Mouse (Mus musculus) heart, postnatal 14 days (tissue): ENCODE data around the gene Capn2. TPM values are rescaled to one million over a fixed set of nuclear protein-coding genes. Genes with fewer than 3 reads are reported as not detected.
A peak's percentile ranks its signal among the peaks of the same experiment; 100 is the strongest.

Experiments used
- DNase-seq, 2 experiments: peaks; one replicate each; pipeline ENCODE4 v3.0.0; 2021 to 2022
- intact Hi-C: fragments of 180-260 bp; cut with DNase I; formaldehyde crosslinking; loops from one replicate; pipeline ENCODE4 v1.15.1; 2025
- total RNA-seq, 2 experiments: library from RNA; stranded (reverse); gene quantifications; 2 replicates each; pipeline ENCODE4 v1.2.3; 2021

The Capn2 gene
- total RNA-seq, 2 experiments from 2014 or later: 69.8 to 72.5 TPM

- no peak for DNase-seq
- intact Hi-C loops: no loop called here
These were observed 36.3 kb downstream of the Capn2 start for GRCm38 (mm10) chr1:182481138-182481537.

- intact Hi-C loops: no loop called here
- no peak for DNase-seq
These were observed 38.5 kb downstream of the Capn2 start for GRCm38 (mm10) chr1:182478935-182479334.

- intact Hi-C loops: no loop called here
- no peak for DNase-seq
These were observed 42.2 kb downstream of the Capn2 start for GRCm38 (mm10) chr1:182475005-182475796.

- intact Hi-C loops: no loop called here
- DNase-seq: no peak
These were observed 51.4 kb downstream of the Capn2 start for GRCm38 (mm10) chr1:182465978-182466377.

- DNase-seq: no peak
- intact Hi-C loops: no loop called here
These were observed 52.1 kb downstream of the Capn2 start for GRCm38 (mm10) chr1:182465309-182465708.

GRCm38 (mm10) chr1:182461813-182462212, 55.6 kb downstream of the Capn2 start:
- intact Hi-C loops: loop anchor here (5.0 kb wide), 1 partner anchor 55 kb away; the partner anchor contains the start of gene Trp53bp2
- DNase-seq: peak; percentile 48 to 64

GRCm38 (mm10) chr1:182461261-182461660, 56.1 kb downstream of the Capn2 start:
- peak; percentile 26 to 39 for DNase-seq
- intact Hi-C loops: loop anchor here (5.0 kb wide), 1 partner anchor 54 kb away; the partner anchor contains the start of gene Trp53bp2

GRCm38 (mm10) chr1:182460291-182461244, 56.8 kb downstream of the Capn2 start:
- intact Hi-C loops: loop anchor here (5.0 kb wide), 1 partner anchor 53 kb away; the partner anchor contains the start of gene Trp53bp2
- DNase-seq: no peak

GRCm38 (mm10) chr1:182459436-182459835, 58.0 kb downstream of the Capn2 start:
- intact Hi-C loops: no loop called here
- DNase-seq: no peak

- intact Hi-C loops: no loop called here
- no peak for DNase-seq
These were observed 58.9 kb downstream of the Capn2 start for GRCm38 (mm10) chr1:182458556-182458955.

- no peak for DNase-seq
- intact Hi-C loops: no loop called here
These were observed 62.3 kb downstream of the Capn2 start for GRCm38 (mm10) chr1:182455080-182455479.

GRCm38 (mm10) chr1:182452473-182452872, 64.9 kb downstream of the Capn2 start:
- intact Hi-C loops: no loop called here
- no peak for DNase-seq

- no peak for DNase-seq
- intact Hi-C loops: no loop called here
These were observed 69.0 kb downstream of the Capn2 start for GRCm38 (mm10) chr1:182448276-182449035.

- no peak for DNase-seq
- intact Hi-C loops: no loop called here
These were observed 73.3 kb downstream of the Capn2 start for GRCm38 (mm10) chr1:182444116-182444515.

GRCm38 (mm10) chr1:182441791-182442473, 75.5 kb downstream of the Capn2 start:
- intact Hi-C loops: no loop called here
- DNase-seq: no peak

GRCm38 (mm10) chr1:182439546-182440222, 77.7 kb downstream of the Capn2 start:
- peak; percentile 82 to 83 for DNase-seq
- intact Hi-C loops: loop anchor here (5.0 kb wide), 1 partner anchor 62 kb away; no protein-coding TSS in a partner anchor

- intact Hi-C loops: loop anchor here (5.0 kb wide), 1 partner anchor 59 kb away; no protein-coding TSS in a partner anchor
- no peak for DNase-seq
These were observed 80.7 kb downstream of the Capn2 start for GRCm38 (mm10) chr1:182436746-182437145.

GRCm38 (mm10) chr1:182432059-182432458, 85.3 kb downstream of the Capn2 start:
- no peak for DNase-seq
- intact Hi-C loops: no loop called here

- DNase-seq: no peak
- intact Hi-C loops: no loop called here
These were observed 86.7 kb downstream of the Capn2 start for GRCm38 (mm10) chr1:182430676-182431075.
